Mouse (Mus musculus) hindlimb bud, embryonic 11.5 days (tissue): ENCODE results near the gene St3gal2.
A peak's percentile ranks its signal among the peaks of the same experiment; 100 is the strongest.
"Not testable (repeated sequence)": the region's sequence is repeated elsewhere in the genome, so short reads cannot be mapped to it uniquely, and the experiment has no call there.

Experiments used
- DNase-seq: peaks from one replicate; pipeline ENCODE4 v3.0.0-alpha.2; 2012; ENCODE audit warnings: low read depth, low spot score; ENCODE audit errors: extremely low spot score

St3gal2 gene

DNA sequence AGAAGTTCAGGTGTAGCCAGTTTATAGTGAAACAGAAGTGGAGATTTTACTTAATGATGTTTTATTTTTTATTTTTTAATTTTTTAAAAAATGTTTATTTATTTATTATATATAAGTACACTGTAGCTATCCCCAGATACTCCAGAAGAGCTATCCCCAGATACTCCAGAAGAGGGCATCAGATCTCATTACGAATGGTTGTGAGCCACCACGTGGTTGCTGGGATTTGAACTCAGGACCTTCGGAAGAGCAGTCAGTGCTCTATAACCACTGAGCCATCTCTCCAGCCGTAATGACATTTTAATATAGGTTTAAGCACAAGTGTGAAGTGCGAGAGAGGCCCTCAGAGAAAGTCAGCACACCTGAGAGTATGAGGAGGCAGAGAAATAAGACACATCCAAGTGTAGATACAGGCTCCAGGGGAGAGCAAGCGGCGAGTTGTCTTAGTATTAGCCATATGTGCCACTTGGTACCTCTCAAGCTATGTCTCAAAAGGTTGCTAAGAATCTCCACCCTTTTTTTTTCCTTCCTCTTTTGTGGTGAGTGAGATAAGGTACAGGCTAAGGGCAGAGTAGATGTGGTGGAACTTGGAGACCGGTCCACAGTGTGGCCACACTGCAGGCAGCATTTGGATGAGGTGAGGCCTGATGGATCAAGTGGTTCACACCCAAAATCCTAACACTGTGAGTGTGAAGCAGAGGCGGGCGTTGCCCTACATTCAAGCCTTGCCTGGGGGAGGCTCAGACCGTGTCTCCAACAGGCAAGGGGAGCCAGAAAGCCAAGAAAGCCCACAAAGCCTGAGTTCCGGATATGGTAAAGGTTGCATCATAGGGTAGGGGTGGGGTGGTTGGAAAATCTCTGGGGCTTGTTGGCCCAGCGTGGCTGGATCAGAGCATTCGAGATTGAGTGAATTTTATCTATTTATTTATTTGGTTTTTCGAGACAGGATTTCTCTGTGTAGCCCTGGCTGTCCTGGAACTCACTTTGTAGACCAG lies 7.8 kb upstream of the St3gal2 start:
- no peak for DNase-seq

DNA sequence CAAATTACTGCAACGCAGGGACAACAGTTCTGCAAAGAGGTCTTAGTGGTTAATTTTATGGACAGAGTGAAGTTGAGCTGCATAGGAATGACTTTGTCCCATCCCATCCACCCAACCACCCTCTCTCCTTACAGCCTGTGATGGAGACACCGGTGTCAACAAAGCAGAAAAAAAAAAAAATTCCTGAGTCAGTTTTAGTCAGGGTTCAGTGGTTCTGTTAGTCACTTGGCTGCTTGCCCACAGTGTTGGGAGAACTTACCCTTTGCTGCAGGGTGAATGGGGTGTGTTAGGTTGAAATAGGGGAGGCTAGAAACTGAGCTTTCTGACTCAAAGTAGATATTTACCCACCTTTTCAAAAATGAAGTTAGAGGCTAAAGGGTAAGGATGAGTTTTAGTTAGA lies 2.3 kb upstream of the St3gal2 start:
- DNase-seq, result no peak

DNA sequence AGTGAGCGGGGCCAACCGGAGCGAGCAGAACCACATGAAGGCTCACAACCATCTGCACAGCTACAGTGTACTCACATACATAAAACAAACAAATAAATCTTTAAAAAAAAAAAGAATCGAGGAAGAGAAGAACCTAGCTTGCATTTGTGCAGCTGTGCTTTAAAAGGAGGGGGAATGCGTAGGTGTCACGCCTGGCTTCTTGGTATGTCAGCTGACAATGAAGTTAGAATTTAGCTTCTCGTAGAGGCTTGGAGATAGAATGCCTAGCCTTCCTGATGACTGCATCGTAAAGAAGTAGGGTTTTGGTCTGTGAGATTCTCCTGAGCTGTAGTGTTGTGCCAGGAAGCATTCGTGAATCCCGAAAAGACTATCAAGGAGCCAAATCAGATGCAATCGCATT lies 1.7 kb upstream of the St3gal2 start:
- DNase-seq, result no peak

DNA sequence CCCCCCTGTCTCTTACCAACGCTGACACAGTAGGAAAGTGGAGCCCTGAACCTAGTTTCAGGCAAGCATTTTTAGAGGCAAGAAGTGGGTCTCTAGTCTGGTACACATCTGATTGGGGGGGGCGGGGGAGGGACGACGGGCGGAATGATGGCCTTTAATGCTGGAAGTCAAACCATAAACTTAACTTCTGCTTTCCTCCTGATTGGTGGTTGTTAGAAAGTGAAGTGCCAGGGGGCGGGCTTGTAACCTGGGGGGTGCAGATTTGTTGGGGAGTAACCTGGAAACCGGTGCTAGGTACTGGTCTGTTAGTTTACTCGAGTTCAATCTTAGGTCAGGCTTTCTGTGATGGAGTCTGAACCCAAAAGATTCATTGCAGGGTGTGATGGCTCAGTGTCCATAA lies 1.3 kb upstream of the St3gal2 start:
- no peak for DNase-seq

DNA sequence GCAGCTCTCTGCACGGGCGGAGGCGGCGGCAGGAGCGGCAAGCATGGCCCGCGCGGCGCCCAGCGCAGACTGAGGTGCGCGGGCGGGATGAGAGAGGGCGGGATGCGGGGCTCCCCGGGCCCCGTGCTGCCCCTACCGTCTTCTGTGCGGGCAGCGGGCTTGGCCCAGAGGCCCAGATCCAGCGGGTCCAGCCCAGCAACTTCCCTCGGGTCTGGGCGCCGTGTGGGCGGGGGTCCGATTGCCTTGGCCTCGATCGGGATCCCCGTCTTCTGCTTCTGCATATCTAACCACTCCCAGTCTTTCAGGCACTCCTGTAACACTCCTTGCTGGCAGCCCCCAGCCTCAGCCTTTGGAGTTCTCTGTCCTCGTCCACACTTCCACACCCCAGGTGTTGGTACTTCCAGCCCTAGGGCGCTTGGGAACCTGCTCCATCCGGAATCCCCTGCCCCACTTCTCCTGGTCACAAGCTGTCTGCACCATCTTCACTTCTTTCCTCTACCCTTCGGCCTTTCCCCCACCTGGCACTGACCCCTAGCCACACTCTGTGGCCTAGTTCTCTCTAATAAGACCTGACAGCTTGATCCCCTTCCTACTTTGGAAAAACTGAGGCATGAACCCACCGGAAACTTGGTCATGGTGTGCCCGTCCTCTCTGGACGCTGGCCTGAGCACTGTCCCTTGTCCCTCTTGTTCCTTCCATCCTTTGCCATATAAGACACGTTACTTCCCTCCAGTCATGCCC lies 480 bp downstream of the St3gal2 start:
- DNase-seq, result no peak

DNA sequence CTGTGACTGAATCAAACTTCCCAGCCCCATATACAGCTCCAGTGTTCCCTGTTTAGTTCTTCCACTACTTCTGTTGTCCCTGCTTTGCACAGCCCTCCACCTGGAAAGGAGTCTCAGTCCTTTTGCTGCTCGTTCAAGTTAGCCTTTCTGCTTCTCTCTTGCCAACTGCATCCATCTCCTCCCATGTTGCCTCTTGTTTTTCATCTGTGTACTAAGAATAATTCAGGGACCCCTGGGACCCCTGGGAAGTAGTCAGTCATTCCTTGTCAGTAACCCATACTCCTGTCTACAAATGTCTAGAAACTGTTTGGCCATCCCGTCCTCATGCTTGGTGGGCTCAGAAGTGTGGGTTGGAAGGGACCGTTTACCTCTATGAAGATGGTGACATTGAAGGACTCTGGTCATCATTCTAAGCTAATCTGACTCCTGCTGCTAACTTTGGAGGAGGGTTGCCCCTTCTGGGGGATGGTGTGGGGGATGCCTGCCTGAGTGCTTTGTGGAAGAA lies 1.1 kb downstream of the St3gal2 start:
- no peak for DNase-seq

DNA sequence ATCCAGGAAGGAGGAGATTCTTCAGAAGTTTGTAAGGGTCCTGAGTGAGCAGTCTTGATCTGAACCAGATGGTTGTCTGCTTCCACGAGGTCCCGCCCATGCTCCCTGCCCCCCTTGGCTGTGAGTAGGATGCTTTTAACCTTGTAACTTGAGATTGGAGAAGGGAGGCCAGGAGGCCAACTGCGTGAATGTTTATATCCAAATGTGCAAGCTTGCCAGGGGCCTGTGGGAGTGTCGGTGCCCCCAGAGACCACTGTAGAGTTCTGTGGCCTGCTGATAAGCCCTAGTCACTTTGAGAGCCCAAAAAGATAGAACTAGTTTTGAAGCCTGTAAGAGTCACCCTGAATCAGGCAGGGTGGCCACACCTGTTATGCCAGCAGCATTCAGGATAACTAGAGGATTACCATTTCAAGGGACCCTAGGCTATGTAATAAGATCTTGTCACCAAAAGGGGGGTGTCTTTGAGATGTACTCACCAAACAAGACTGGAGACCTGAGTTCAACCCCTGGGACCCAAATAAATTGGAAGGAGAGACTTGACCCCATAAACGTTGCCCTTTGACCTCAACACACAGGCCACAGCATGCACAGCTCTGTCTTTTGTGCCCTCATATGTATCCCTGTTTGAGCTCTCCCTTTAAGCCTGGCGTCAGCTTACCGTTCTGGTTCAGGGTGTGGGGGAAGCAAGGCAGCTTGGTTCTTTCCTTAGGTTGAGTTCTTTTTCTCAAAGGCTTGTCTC lies 1.9 kb downstream of the St3gal2 start:
- DNase-seq, result peak; percentile 63

DNA sequence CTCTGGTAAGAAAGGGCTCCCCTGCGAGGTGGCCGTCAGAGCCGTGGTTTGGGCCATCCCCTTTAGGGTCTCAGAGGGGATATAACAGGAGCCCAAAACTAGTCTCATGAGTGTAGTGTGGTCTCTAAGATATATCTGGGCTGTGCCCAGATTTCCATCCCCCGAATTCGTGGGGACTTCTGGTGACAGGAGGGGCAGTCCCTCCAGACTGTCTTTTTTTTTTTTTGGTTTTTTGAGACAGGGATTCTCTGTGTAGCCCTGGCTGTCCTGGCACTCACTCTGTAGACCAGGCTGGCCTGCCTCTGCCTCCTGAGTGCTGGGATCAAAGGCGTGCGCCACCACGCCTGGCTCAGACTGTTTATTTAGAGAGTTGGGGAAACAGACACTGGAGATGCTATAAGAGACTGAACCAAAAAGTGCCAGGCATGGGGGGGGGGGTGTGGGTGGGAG lies 6.0 kb downstream of the St3gal2 start:
- DNase-seq, result no peak

DNA sequence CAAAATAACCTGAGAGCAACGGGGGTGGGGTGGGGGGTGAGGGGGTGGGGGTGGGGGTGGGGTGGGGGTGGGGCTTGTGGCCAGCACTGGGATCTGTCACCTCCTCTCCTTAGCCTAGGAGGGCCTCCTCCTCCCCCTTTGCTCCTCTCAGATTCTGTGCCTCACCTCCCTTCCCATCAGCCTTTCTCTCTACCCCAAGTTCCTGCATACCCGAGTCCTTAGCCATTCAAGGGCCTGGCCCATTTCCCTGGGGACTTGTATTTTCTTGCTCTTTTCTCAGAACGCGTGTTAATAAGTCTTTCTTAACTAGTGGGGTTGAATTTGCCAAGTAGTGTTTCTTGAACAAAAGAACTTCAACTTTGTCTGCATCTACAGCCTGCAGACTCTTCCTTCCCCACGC lies 7.0 kb downstream of the St3gal2 start:
- DNase-seq, result no peak

DNA sequence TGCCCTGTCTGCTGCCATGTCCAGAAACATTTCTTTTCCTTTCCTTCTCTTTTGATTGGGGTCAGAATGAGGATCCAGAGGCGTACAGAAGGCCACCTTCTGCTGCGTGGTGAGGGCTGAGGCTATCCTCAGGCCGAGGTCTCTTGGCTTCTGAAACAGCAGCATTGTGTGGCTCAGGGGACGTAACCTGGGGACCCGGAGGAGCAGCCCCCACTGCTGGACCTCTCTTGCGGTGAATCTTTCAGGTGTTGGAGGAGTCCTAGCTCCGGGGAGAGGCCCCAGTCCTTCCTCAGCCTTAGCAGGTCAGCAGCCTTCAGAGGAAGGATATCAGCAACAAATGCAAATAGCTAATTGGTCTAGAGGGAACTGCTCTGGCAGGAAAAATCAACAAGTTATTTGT lies 8.7 kb downstream of the St3gal2 start:
- no peak for DNase-seq

DNA sequence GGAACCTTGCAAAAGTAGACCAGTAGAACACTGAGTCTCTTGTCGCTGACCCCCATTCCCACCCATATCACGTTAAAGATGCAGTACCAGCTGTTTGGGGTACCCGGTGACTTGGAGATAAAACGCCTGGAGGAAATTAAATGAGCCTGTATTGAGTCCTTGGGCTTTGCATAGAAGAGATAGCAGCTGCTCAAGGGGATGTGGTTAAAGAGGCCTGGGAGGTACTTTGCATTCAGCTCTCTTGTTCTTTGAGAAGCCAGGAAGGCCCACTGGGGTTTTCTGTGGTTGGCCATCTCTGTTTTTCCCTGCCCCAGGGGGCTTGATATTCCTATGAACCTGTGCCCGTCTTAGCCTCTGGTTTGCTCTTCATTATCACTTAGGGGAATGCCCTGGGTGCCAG lies 9.3 kb downstream of the St3gal2 start:
- no peak for DNase-seq

DNA sequence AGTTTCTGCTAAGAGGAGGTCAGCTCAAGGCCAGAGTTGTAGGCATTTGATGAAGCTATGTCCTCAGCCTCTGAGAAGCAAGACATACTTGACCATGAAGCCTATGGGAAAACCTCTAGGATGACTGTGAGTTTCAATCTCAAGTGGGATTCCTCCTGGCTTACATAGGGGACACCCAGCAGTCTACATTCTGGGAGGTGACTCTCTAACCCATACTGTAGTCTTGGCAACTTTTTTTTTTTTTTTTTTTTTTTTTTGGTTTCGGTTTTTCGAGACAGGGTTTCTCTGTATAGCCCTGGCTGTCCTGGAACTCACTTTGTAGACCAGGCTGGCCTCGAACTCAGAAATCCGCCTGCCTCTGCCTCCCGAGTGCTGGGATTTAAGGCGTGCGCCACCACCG lies 9.9 kb downstream of the St3gal2 start:
- DNase-seq, result not testable (repeated sequence)

DNA sequence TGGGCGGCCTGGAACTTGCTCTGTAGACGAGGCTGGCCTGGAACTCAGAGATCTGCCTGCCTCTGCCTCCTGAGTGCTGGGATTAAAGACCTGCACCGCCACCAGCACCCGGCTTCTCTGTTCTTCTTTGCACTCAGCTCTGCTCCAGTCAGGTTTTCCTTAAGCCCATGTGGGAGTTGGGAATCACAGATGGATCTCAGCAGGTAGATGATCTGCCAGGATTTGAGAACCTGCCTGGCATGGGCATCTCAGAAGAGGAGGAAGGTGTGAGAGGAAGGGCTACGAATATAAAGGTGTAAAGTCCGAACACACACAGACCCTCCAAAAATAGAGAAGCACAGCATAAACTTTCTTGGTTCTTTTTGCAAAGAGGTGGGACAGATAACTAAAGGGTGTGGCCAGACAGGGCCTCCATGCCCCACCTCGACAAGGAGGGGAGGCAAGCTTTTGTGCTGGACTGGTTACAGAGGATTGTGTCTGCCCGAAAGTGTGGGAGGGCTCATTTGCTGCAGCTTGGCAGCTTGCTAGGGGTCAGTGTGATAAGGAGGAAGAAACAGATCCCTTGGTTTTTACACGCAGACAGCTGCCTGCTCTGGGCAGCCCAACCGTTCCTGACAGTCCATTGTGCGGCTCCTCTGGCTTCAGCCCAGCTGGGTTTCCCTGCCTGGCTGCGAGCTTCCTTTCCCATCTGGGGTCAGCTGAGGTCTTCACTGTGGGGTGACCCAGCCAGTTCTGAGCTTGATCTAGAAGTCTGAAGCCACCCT lies 11.6 kb downstream of the St3gal2 start:
- no peak for DNase-seq

DNA sequence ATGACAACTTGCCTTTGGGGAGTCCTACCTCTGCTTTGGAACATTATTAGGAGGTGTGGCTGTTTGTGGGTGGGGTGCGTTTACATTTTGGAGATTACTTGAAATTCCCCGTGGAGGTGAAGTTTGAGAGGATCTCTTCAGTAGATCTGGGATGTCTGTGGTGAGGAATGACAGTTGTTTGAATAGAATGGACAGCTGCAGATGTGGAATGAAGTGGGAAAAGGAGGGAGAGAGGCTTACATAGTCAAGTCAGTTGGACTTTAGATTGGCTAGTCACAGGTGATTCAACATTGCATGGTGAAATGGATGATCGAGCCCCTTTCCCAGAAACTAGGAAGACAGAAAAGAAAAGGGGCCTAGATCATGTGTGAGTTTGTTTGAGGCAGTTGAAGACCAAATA lies 12.7 kb downstream of the St3gal2 start:
- DNase-seq, result no peak

DNA sequence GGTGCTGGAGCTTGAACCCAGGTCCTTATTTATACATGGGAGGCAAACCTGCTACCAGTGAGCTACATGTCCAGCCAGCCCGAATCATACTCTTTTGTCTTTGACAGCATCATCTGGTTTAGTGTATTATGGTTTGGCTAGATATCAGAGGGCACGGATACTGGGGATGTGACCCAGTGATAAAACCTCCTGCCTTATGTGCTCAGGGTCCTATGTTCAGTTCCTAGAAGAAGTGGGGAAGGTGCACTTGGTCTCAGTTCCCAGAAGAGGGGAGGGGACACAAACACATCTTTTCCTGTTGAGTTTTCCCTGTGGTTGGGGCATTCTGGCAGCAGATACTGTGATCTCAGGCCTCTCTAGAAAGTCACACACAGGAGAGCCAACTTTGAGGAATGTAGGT lies 13.6 kb downstream of the St3gal2 start:
- no peak for DNase-seq

DNA sequence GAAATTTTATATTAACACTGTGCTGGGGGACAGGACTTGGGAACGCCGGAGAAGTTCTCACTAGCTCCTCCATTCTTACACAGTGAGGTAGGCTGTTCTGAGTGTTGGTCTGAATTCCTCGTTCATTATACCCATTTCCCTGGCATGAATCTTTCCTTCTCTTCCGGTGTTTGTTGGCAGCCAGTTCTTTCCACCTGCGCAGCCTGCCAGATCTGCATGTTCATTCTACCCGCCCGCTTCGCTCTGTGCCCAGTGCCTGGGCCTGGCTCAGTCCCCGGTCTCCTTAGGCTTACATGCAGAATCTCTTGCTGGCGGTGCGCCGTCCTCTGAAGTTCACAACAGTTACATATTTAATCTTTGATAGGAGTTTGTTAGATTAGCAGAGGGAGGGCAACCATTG lies 16.5 kb downstream of the St3gal2 start:
- DNase-seq, result no peak

DNA sequence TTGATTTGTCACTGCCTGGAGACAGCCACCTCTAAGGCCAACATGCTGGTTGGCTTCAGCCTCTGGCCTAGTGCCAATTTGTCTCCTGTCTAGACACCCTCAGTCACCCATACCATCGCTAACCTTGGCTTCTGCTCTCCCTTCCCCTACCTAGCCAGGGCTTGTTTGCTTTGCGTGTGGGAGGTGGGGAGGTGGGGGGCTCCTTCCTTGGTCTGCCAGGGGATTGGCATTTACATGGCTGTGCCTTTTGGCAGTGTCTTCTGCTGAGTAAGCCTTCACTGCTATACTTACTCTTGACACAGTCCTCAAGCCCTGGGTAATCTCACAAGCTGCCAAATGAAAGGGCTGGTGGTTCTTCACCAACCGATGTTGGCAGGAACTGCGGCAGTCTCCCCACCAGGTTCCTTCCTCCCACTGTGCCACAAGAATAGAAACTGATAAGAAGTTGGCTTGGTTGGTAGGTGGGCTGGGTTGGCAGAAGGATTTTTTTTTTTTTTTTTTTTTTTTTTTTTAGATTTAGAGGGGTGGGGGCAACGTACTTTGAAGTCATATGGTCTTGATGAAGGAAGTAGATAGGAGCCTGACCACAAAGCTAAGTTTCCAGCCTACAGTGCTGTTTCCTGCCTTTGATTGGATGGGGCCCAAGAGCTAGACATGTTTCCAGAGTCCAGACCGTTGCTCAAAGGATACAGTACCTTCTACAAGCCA lies 19.3 kb downstream of the St3gal2 start:
- no peak for DNase-seq

DNA sequence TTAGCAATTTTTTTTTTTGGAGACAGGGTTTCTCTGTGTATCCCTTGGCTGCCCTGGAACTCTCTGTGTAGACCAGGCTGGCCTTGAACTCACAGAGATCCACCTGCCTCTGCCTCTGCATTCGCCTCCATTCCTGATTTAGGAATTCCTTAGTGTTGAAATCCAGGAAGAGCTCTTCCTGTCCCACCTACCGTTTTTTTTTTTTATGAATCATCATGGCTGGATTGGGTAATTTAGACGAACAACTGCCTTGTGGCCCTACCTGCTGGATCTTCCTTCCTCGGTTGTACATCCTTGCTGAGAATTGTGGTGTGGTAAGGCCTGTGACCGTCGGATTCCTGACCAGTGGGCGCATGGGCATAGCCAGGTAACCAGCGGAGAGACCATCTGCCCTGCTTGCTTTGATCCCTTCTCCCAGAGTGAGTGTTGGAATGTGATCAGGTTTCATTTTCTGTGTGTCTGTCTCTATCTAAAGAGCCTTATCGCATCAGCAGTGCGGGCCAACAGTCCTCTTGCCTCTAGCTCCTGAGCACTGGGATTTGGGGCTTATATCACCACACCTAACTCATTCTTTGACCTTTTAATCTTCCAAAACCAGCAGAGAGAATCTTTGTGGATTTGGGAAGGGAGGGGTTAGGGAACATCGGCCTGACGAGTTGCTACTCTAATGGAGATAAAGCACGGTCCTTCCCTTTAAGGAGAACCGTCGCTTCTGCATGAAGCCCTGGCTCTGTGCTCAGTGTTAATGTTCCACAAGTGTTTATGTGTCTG lies 21.1 kb downstream of the St3gal2 start:
- DNase-seq, result no peak

DNA sequence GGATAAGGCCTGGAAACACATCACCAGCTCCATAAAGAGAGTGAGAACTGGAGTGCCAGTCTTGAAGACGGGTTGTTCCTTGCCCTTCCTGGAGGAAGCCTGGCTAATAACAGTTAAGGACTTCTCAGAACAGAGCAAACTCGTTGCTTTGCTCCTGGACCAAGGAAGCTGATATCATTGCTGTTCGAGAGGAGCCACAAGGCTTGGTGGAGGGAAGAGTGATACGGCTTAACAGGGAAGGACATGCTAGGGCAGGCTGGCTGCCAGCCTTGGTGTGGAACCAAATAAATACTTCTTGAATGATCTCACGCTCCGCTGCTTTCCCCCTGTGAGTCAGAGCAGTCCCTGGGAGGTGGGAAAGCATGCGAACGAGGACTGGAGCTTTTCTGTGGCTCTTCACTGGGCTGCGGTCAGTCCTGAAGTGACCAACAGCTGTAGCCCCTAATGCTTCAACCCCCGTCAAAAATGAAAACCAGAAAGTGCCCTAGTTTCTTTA lies 21.8 kb downstream of the St3gal2 start:
- DNase-seq, result no peak
